Mouse (Mus musculus): ENCODE results near the gene Ranbp1.

DNA sequence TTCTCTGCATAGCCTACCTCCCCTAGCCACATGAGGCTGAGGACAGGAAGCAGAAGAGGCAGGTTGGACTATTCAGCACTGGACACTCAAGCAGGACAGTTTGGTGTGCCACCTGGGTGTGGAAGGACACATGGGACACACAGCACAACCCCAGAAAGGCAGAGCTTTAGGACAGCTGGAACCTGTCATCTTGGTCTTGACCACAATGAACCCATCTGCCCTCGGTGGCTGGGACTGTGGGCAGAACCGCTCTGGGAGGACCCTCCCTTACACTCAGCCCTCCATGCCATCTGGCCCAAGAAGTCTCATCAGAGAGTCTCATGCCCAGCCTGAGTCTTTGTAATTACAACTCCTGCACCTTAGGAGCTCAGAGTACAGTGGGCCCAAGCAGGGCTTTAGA is 48.5 kb downstream of the Ranbp1 start:
- no peak for TF ChIP-seq EP300 (optimal IDR thresholded peaks at IDR 0.05)
- no peak for TF ChIP-seq CTCF (IDR thresholded peaks at IDR 0.05; ENCODE audit: low read depth)

All from stomach, postnatal 0 days (tissue).